Mouse (Mus musculus) leukemia stem cell, adult 10-12 weeks (primary cell): Measurements from ENCODE around the gene Tek. TPM values are rescaled to one million over a fixed set of nuclear protein-coding genes. Genes with fewer than 3 reads are reported as not detected.

ENCODE experiments used
- polyA plus RNA-seq: library from polyadenylated mRNA; stranded (reverse); fragments of >175 nt; gene quantifications from 2 replicates; pipeline ENCODE4 v1.2.3, GENCODE M21; 2012; ENCODE audit warnings: low replicate concordance

The Tek gene
- polyA plus RNA-seq: 0.03 TPM in 1 of 2 replicates, not detected in the other

DNA sequence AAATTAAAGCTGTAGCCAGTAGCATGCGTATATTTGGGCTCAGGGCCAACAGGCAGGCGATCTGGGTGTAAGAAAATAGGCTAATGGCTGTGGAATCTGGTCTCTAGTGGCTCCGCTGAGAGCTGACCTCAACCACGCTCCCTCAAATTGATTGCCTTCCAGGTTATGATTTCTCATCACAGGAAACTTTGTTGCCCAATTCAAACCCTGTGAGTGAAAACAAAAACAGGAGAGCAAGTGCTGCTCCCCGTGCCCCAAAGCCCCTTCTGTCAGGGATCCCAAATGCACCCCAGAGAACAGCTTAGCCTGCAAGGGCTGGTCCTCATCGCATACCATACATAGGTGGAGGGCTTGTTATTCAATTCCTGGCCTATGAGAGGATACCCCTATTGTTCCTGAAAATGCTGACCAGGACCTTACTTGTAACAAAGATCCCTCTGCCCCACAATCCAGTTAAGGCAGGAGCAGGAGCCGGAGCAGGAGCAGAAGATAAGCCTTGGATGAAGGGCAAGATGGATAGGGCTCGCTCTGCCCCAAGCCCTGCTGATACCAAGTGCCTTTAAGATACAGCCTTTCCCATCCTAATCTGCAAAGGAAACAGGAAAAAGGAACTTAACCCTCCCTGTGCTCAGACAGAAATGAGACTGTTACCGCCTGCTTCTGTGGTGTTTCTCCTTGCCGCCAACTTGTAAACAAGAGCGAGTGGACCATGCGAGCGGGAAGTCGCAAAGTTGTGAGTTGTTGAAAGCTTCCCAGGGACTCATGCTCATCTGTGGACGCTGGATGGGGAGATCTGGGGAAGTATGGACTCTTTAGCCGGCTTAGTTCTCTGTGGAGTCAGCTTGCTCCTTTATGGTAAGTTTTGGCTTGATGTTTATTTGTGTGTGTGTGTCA is at the start of gene Tek:
Gene Tek, plus strand, starts transcription at position 452 of the 894 bp plus-strand sequence.

Other genes starting within 250 kb of the Tek start
- not detected in 2 replicates for gene Gm10306, start 182.7 kb upstream of the Tek start, polyA plus RNA-seq
- 1.8 and 1.9 TPM in 2 replicates for gene Caap1, start 182.5 kb upstream of the Tek start, polyA plus RNA-seq
- 132 and 177 TPM in 2 replicates for gene Plaa, start 136.0 kb upstream of the Tek start, polyA plus RNA-seq
- gene Ift74, start 124.8 kb upstream of the Tek start, polyA plus RNA-seq: 0.10 and 0.43 TPM in 2 replicates
- not detected in 2 replicates for gene Lrrc19, start 89.1 kb upstream of the Tek start, polyA plus RNA-seq
- not detected in 2 replicates for gene Eqtn, start 189.6 kb downstream of the Tek start, polyA plus RNA-seq
- 0.74 and 0.99 TPM in 2 replicates for gene Mysm1, start 239.8 kb downstream of the Tek start, polyA plus RNA-seq